ENCODE assay signal across 9 mouse cellular contexts in the genomic region with DNA sequence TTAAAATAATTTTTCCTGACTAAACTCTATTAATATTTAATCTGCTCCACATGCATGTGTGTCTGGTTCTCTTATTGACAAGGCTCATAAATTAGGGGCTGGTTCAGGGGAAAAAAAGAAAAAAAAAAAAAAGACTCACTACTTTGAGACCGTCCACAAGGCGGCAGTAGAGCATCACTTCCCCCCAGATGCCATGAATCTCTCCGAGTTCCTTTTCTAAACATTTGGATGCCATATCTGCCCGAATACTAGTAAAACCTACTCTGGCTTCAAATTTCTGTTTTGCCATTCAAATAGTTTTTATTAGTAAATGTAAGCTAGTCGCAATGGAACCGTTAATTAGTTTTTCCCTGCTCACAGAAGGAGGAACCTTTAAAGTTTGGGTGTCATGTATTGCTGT.
DNase-seq lines count a peak whose midpoint lies in the region; ATAC-seq and TF ChIP-seq lines count a peak whose summit lies in the region.
"Had no signal": no experiment of that assay in that cellular context is flagged by ENCODE, and none has a peak within 500 bp of the region (broad histone marks: within the 10 kb centered on the region; RNA-seq: fewer than 3 reads in every experiment).

No protein-coding gene starts in this region.

- intact Hi-C loops in heart, postnatal 25 days (cut with DNase I), result loop anchor here (2.0 to 10.0 kb wide), 2 partner anchors 510 to 1074 kb away; no protein-coding TSS in a partner anchor

- DNase-seq in heart, postnatal 25 days (ENCODE audit: low spot score), result no peak
- peak; percentile 86 for DNase-seq in CD4-positive, CD25-positive, alpha-beta regulatory T cell, adult 2 months (ENCODE audit: low read depth, low spot score)
- DNase-seq in adrenal gland, postnatal 14 days, result peak; percentile 76
- peak; percentile 40 for DNase-seq in fibroblast of lung, adult 2 months (ENCODE audit: low read depth)
- DNase-seq in layer of hippocampus, adult 2 months (ENCODE audit: low spot score in 2 of 2), result peak; percentile 57 to 75
- DNase-seq in lung, postnatal 4 days, result peak; percentile 49 to 70
- DNase-seq in thymus, postnatal 25 days, result peak; percentile 64

- 5% methylated on average over 6 of the region's 6 CpGs for WGBS in heart, embryonic 14.5 days

- no peak overlapping the region for H3K4me3 ChIP-seq in heart, embryonic 14.5 days (ENCODE audit: control insufficient read depth in 1 of 2, insufficient read depth in 1 of 2, low read depth in 1 of 2, low read length in 2 of 2)
- no peak overlapping the region for H3K4me3 ChIP-seq in layer of hippocampus, adult 2 months
- H3K4me3 ChIP-seq: embryonic facial prominence, embryonic 12.5 days had no signal

- no peak overlapping the region for H3K27ac ChIP-seq in heart, embryonic 14.5 days (replicated peaks in 1 of 2; ENCODE audit: control insufficient read depth in 1 of 2, insufficient read depth in 1 of 2, low read depth in 2 of 2, low read length in 2 of 2)
- H3K27ac ChIP-seq in layer of hippocampus, adult 2 months, result no peak overlapping the region
- H3K27ac ChIP-seq: embryonic facial prominence, embryonic 12.5 days had no signal

- no peaks in the 10 kb centered on the region for H3K27me3 ChIP-seq in heart, embryonic 14.5 days (ENCODE audit: control insufficient read depth, insufficient read depth, low read length)
- H3K27me3 ChIP-seq: embryonic facial prominence, embryonic 12.5 days had no signal

- no peak overlapping the region for H3K9ac ChIP-seq in heart, embryonic 14.5 days (ENCODE audit: low read length)
- H3K9ac ChIP-seq: embryonic facial prominence, embryonic 12.5 days had no signal

- H3K4me2 ChIP-seq in heart, embryonic 14.5 days (ENCODE audit: low read length), result peak overlapping the region; percentile 42
- H3K4me2 ChIP-seq: embryonic facial prominence, embryonic 12.5 days had no signal

- peak; percentile 89 for TF ChIP-seq CTCF in layer of hippocampus, adult 2 months (conservative IDR thresholded peaks at IDR 0.05)

- H3K4me1 ChIP-seq in heart, embryonic 14.5 days (ENCODE audit: control insufficient read depth in 2 of 2, insufficient read depth in 2 of 2, low read length in 2 of 2), result no peaks in the 10 kb centered on the region

- no peak for ATAC-seq in heart, embryonic 14.5 days (ENCODE audit: insufficient number of reproducible peaks, insufficient read depth, low FRiP score, low read depth)

- H3K9me3 ChIP-seq in heart, embryonic 14.5 days (ENCODE audit: control insufficient read depth, low read length), result no peaks in the 10 kb centered on the region
- H3K9me3 ChIP-seq: embryonic facial prominence, embryonic 12.5 days had no signal

- no peaks in the 10 kb centered on the region for H3K36me3 ChIP-seq in heart, embryonic 14.5 days (ENCODE audit: control insufficient read depth, insufficient read depth, low read length)
- H3K36me3 ChIP-seq: embryonic facial prominence, embryonic 12.5 days had no signal
